Mouse (Mus musculus) erythroblast, embryonic 14.5 days (primary cell): ENCODE measurements around the gene Secisbp2. TPM values are rescaled to one million over a fixed set of nuclear protein-coding genes. Genes with fewer than 3 reads are reported as not detected.

Experiments used
- H3K27me3 ChIP-seq: 2 replicates; pipeline ENCODE4 v1.6.1; 2012; ENCODE audit warnings: inconsistent platforms; ENCODE audit not compliant: control insufficient read depth
- H3K36me3 ChIP-seq: 2 replicates; pipeline ENCODE4 v1.6.1; 2012; ENCODE audit warnings: mild to moderate bottlenecking, inconsistent platforms; ENCODE audit not compliant: control insufficient read depth
- H3K4me1 ChIP-seq: 2 replicates; pipeline ENCODE4 v1.6.1; 2012; ENCODE audit warnings: inconsistent platforms; ENCODE audit not compliant: control insufficient read depth
- H3K4me3 ChIP-seq: replicated peaks from 2 replicates; pipeline ENCODE3; 2012; ENCODE audit warnings: moderate library complexity, mild to moderate bottlenecking, inconsistent platforms
- H3K9me3 ChIP-seq: 2 replicates; pipeline ENCODE4 v1.6.1; 2012; ENCODE audit warnings: low read length, inconsistent platforms, mixed read lengths; ENCODE audit not compliant: control insufficient read depth
- GATA1 ChIP-seq: IDR thresholded peaks from 2 replicates; pipeline ENCODE4 v1.6.1; 2012; ENCODE audit warnings: low read length, inconsistent platforms, mixed read lengths
- TAL1 ChIP-seq: IDR thresholded peaks from 3 replicates; pipeline ENCODE4 v1.6.1; 2012; ENCODE audit warnings: low read length, inconsistent platforms, mixed read lengths
- polyA plus RNA-seq: library from polyadenylated mRNA; stranded (reverse); fragments of >175 nt; gene quantifications from 2 replicates; pipeline ENCODE4 v1.2.3, GENCODE M21; 2012

The Secisbp2 gene
- polyA plus RNA-seq, 1 experiment = 2.3 TPM

DNA sequence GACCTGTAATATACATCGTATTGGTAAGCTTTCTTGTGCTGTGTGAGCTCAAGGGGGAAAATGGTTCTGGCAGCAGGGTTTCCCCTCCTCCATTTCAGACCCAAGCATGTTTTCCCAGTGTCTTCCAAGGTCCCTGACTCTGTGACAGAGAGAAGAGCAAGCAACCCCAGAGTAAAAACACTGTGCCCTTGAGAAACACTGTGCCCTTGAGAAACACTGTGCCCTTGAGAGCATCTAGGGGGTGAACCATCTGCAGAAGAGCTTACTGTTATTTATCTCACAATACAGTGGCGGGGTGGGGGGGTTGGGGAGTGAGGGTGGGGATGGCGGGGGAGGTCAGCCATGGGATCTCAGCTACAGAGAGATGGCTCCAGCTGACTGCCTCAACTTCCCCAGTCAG lies 67.8 kb downstream of the Secisbp2 start:
- Histone ChIP-seq H3K36me3 (peaks cover 25% of the 10 kb centered on the region), H3K27me3 (no peaks in the 10 kb centered on the region), H3K9me3 (peaks cover 2% of the 10 kb centered on the region), H3K4me3 (no peak overlapping the region), H3K4me1 (peaks cover 7% of the 10 kb centered on the region)
- no peak for TF ChIP-seq GATA1
- no peak for TF ChIP-seq TAL1

- Histone ChIP-seq H3K27me3 (no peaks in the 10 kb centered on the region), H3K9me3 (peaks cover 2% of the 10 kb centered on the region), H3K4me3 (no peak overlapping the region), H3K4me1 (peaks cover 10% of the 10 kb centered on the region), H3K36me3 (peaks cover 27% of the 10 kb centered on the region)
- TF ChIP-seq GATA1 = no peak
- TF ChIP-seq TAL1 = no peak
Measured at GRCm38 (mm10) chr13:51720556-51720955, 69.1 kb downstream of the Secisbp2 start.

- Histone ChIP-seq H3K4me3 (no peak overlapping the region), H3K36me3 (peaks cover 26% of the 10 kb centered on the region), H3K9me3 (peaks cover 2% of the 10 kb centered on the region), H3K4me1 (peaks cover 22% of the 10 kb centered on the region), H3K27me3 (no peaks in the 10 kb centered on the region)
- no peak for TF ChIP-seq GATA1
- TF ChIP-seq TAL1 = no peak
Measured at GRCm38 (mm10) chr13:51723114-51723513, 71.6 kb downstream of the Secisbp2 start.

GRCm38 (mm10) chr13:51724566-51724965 lies 73.1 kb downstream of the Secisbp2 start:
- H3K9me3 ChIP-seq = no peaks in the 10 kb centered on the region
- H3K36me3 ChIP-seq = peaks cover 19% of the 10 kb centered on the region
- TF ChIP-seq GATA1 (no peak), TAL1 (no peak)
- no peaks in the 10 kb centered on the region for H3K27me3 ChIP-seq
- H3K4me3 ChIP-seq = no peak overlapping the region
- peaks cover 31% of the 10 kb centered on the region for H3K4me1 ChIP-seq

DNA sequence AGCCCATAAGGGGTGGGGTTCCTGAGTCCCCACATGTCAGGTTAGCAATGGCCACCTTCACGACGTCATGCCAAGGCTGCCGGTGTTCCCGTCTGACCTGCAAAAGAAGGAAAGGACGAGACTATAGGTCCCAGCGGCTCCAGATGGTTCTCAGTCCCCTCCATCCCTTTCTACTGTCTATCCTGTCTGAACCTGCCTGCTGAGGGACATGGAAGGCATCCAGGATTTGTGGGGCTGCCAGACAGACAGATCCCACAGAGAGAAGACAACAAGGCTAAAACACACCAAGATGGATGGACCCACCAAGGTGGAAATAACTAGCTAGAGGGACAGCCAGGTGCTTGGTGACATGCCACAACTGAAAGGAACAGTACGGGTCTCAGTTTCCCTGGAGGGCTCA lies 73.9 kb downstream of the Secisbp2 start:
- no peak overlapping the region for H3K4me3 ChIP-seq
- H3K4me1 ChIP-seq = peaks cover 38% of the 10 kb centered on the region
- H3K27me3 ChIP-seq = no peaks in the 10 kb centered on the region
- no peaks in the 10 kb centered on the region for H3K9me3 ChIP-seq
- peaks cover 16% of the 10 kb centered on the region for H3K36me3 ChIP-seq
- TF ChIP-seq GATA1 (no peak), TAL1 (no peak)

GRCm38 (mm10) chr13:51725926-51726574 lies 74.6 kb downstream of the Secisbp2 start:
- peaks cover 14% of the 10 kb centered on the region for H3K36me3 ChIP-seq
- no peaks in the 10 kb centered on the region for H3K9me3 ChIP-seq
- H3K4me3 ChIP-seq = no peak overlapping the region
- peaks cover 45% of the 10 kb centered on the region for H3K4me1 ChIP-seq
- no peak for TF ChIP-seq TAL1
- no peak for TF ChIP-seq GATA1
- H3K27me3 ChIP-seq = no peaks in the 10 kb centered on the region

DNA sequence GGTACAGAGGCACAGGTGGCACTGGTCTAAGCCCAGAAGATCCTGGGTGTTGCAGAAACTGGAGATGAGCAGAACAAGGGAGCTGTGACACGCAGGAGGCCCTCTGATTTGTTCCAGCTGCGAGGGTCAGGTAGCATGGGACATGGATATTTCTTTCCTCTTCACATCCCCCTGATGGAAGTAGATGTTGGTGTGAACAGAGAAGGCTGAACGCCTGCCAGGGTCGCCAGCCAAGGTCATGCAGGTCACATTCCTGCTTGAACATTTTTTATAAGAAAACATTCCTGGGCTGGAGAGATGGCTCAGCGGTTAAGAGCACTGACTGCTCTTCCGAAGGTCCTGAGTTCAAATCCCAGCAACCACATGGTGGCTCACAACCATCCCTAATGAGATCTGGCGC lies 75.9 kb downstream of the Secisbp2 start:
- TF ChIP-seq GATA1 (no peak), TAL1 (no peak)
- H3K36me3 ChIP-seq = peaks cover 10% of the 10 kb centered on the region

DNA sequence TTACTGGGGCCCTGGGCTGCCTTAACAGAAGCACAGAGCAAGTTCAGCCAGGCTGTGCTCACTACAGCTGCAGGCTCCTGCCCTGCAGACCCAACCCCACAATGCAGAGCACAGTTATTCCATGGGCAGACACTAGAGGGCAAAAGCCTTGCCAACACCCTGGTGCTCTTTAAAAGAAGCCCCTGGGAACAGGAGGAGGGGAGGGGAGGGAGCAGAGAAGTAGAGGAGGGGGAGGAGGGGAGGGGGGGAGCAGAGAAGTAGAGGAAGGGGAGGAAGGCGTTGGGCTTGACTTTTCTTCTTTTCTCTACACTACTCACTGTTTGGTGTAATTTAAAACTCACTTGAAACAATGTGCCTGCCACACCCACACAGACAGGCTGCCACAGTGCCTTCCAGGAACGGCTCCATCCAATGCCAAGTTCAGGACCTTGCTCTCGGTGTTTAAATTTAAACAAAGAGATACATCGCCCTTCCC lies 78.4 kb downstream of the Secisbp2 start:
- no peaks in the 10 kb centered on the region for H3K9me3 ChIP-seq
- no peak for TF ChIP-seq GATA1
- no peak for TF ChIP-seq TAL1
- no peaks in the 10 kb centered on the region for H3K27me3 ChIP-seq
- H3K4me1 ChIP-seq = peaks cover 48% of the 10 kb centered on the region
- H3K36me3 ChIP-seq = peaks cover 5% of the 10 kb centered on the region
- no peak overlapping the region for H3K4me3 ChIP-seq

More for the DNA sequence above, 75.9 kb downstream of the Secisbp2 start:
- Histone ChIP-seq H3K4me3 (no peak overlapping the region), H3K27me3 (no peaks in the 10 kb centered on the region), H3K9me3 (no peaks in the 10 kb centered on the region), H3K4me1 (peaks cover 52% of the 10 kb centered on the region)

DNA sequence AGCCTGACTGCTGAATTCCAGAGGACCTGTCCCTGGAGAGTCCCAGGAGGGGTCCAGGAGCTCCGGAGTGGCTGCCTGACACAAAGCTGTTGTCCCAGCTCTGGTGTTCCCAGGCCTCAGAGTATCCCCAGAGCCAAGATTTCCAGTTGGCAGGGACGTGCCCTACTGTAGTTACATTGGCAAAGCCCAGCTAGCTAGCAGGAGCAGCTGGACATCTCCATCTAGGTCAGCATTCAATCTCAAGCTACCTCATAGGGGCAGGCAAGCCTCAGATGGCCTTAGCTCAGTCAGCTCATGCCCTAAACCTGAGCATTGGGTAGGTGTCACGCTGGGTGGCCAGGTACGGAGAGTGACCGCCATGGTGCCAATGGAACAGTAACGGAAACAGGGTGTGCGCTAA lies 80.0 kb downstream of the Secisbp2 start:
- Histone ChIP-seq H3K36me3 (peaks cover 3% of the 10 kb centered on the region; the same call in 1 of the 2 replicates), H3K9me3 (no peaks in the 10 kb centered on the region), H3K4me1 (peaks cover 46% of the 10 kb centered on the region), H3K4me3 (no peak overlapping the region), H3K27me3 (no peaks in the 10 kb centered on the region)
- no peak for TF ChIP-seq GATA1
- no peak for TF ChIP-seq TAL1
